Mouse (Mus musculus) forebrain, embryonic 11.5 days (tissue): ENCODE measurements around the gene Lep. TPM values are rescaled to one million over a fixed set of nuclear protein-coding genes. Genes with fewer than 3 reads are reported as not detected.

ENCODE experiments used
- ATAC-seq: fragments of 200-750 bp; cut with Nextera tagmentation; replicated peaks from 2 replicates; pipeline ENCODE4 v1.8.0; 2017; ENCODE audit warnings: moderate TSS enrichment; ENCODE audit not compliant: low FRiP score
- DNase-seq: peaks from one replicate; pipeline ENCODE4 v3.0.0-alpha.2; 2017; ENCODE audit warnings: low spot score
- H3K27ac ChIP-seq: fragments of 300-500 bp; sonication (generic); 2 replicates; pipeline ENCODE4 v1.5.1; 2014; ENCODE audit warnings: low read depth, low read length
- H3K27me3 ChIP-seq: fragments of 300-500 bp; sonication (generic); 2 replicates; pipeline ENCODE4 v1.6.1; 2014; ENCODE audit warnings: mild to moderate bottlenecking, low read length, mixed read lengths; ENCODE audit not compliant: control insufficient read depth, insufficient read depth
- H3K36me3 ChIP-seq: fragments of 300-500 bp; sonication (generic); 2 replicates; pipeline ENCODE4 v1.6.1; 2014; ENCODE audit warnings: mild to moderate bottlenecking, low read length, moderate library complexity, mixed read lengths; ENCODE audit not compliant: control insufficient read depth, insufficient read depth
- H3K4me1 ChIP-seq: fragments of 300-500 bp; sonication (generic); replicated peaks from 2 replicates; pipeline ENCODE4 v1.6.1; 2014; ENCODE audit warnings: low read length, mixed read lengths; ENCODE audit not compliant: control insufficient read depth, insufficient read depth
- H3K4me2 ChIP-seq: fragments of 300-500 bp; sonication (generic); 2 replicates; pipeline ENCODE4 v1.6.1; 2014; ENCODE audit warnings: low read depth, mild to moderate bottlenecking, low read length, moderate library complexity, mixed read lengths; ENCODE audit not compliant: severe bottlenecking
- H3K4me3 ChIP-seq: fragments of 300-500 bp; sonication (generic); 2 replicates; pipeline ENCODE4 v1.5.1; 2014; ENCODE audit warnings: low read depth, low read length
- H3K9ac ChIP-seq: fragments of 300-500 bp; sonication (generic); 2 replicates; pipeline ENCODE4 v1.6.1; 2014; ENCODE audit warnings: low read length
- H3K9me3 ChIP-seq: fragments of 300-500 bp; sonication (generic); 2 replicates; pipeline ENCODE4 v1.6.1; 2016; ENCODE audit warnings: low read length, mixed read lengths; ENCODE audit not compliant: control insufficient read depth
- WGBS: fragments of 180-500 bp; shearing (Covaris S2); extraction: QIAGEN DNeasy Blood & Tissue Kit; methylation state at CpG from one replicate; pipeline ENCODE4 v1.1.7; 2014; 5-methylcytosine and 5-hydroxymethylcytosine counted together
- polyA plus RNA-seq: library from polyadenylated mRNA; unstranded; fragments of >200 nt; fragmentation: Nextera tagmentation; extraction: Ambion mirVana; gene quantifications from 2 replicates; pipeline ENCODE4 v1.2.1, GENCODE M21; 2014

Lep gene
- polyA plus RNA-seq, 1 experiment from 2014 or later = not detected

GRCm38 (mm10) chr6:29087921-29088709 lies 28.1 kb downstream of the Lep start:
- H3K36me3 ChIP-seq = no peaks in the 10 kb centered on the region
- ATAC-seq = no peak
- DNase-seq = no peak
- 69% methylated on average over 7 of the region's 7 CpGs for WGBS
- no peak overlapping the region for H3K9ac ChIP-seq
- H3K4me3 ChIP-seq = no peak overlapping the region
- H3K9me3 ChIP-seq = peaks cover 4% of the 10 kb centered on the region; the same call in 1 of the 2 replicates
- H3K27ac ChIP-seq = no peak overlapping the region
- no peaks in the 10 kb centered on the region for H3K4me1 ChIP-seq
- H3K27me3 ChIP-seq = no peaks in the 10 kb centered on the region
- no peak overlapping the region for H3K4me2 ChIP-seq

- 83% methylated on average over 7 of the region's 7 CpGs for WGBS
- peaks cover 4% of the 10 kb centered on the region; the same call in 1 of the 2 replicates for H3K9me3 ChIP-seq
- no peaks in the 10 kb centered on the region for H3K27me3 ChIP-seq
- no peak for ATAC-seq
- no peaks in the 10 kb centered on the region for H3K4me1 ChIP-seq
- no peaks in the 10 kb centered on the region for H3K36me3 ChIP-seq
- H3K9ac ChIP-seq = no peak overlapping the region
- no peak for DNase-seq
- no peak overlapping the region for H3K4me3 ChIP-seq
- no peak overlapping the region for H3K4me2 ChIP-seq
- no peak overlapping the region for H3K27ac ChIP-seq
These were observed 32.2 kb downstream of the Lep start for GRCm38 (mm10) chr6:29092234-29092633.

GRCm38 (mm10) chr6:29092904-29093303 lies 32.9 kb downstream of the Lep start:
- Histone ChIP-seq H3K9ac (no peak overlapping the region), H3K27me3 (no peaks in the 10 kb centered on the region), H3K4me1 (no peaks in the 10 kb centered on the region), H3K4me3 (no peak overlapping the region), H3K27ac (no peak overlapping the region), H3K4me2 (no peak overlapping the region), H3K36me3 (no peaks in the 10 kb centered on the region), H3K9me3 (peaks cover 4% of the 10 kb centered on the region; the same call in 1 of the 2 replicates)
- DNase-seq (no peak), ATAC-seq (no peak)
- WGBS = 58% methylated on average over 11 of the region's 11 CpGs

GRCm38 (mm10) chr6:29099536-29100170 lies 39.6 kb downstream of the Lep start:
- Histone ChIP-seq H3K36me3 (no peaks in the 10 kb centered on the region), H3K9me3 (no peaks in the 10 kb centered on the region), H3K27ac (no peak overlapping the region), H3K27me3 (no peaks in the 10 kb centered on the region), H3K4me3 (no peak overlapping the region), H3K4me1 (no peaks in the 10 kb centered on the region), H3K9ac (no peak overlapping the region), H3K4me2 (no peak overlapping the region)
- ATAC-seq (no peak), DNase-seq (no peak)
- 74% methylated on average over 14 of the region's 14 CpGs for WGBS

- Histone ChIP-seq H3K4me3 (no peak overlapping the region), H3K9ac (no peak overlapping the region), H3K27ac (no peak overlapping the region), H3K27me3 (no peaks in the 10 kb centered on the region), H3K4me2 (no peak overlapping the region), H3K9me3 (no peaks in the 10 kb centered on the region), H3K36me3 (no peaks in the 10 kb centered on the region), H3K4me1 (no peaks in the 10 kb centered on the region)
- ATAC-seq = no peak
- WGBS = 49% methylated on average over 3 of the region's 3 CpGs
- DNase-seq = no peak
These were observed 40.4 kb downstream of the Lep start for GRCm38 (mm10) chr6:29100423-29100822.

- WGBS = 89% methylated on average over 9 of the region's 9 CpGs
- Histone ChIP-seq H3K4me3 (no peak overlapping the region), H3K27me3 (no peaks in the 10 kb centered on the region), H3K9ac (no peak overlapping the region), H3K27ac (no peak overlapping the region), H3K36me3 (no peaks in the 10 kb centered on the region), H3K4me1 (no peaks in the 10 kb centered on the region), H3K9me3 (no peaks in the 10 kb centered on the region), H3K4me2 (no peak overlapping the region)
- ATAC-seq (no peak), DNase-seq (no peak)
These were observed 41.3 kb downstream of the Lep start for GRCm38 (mm10) chr6:29101248-29101864.

GRCm38 (mm10) chr6:29108376-29108775 lies 48.4 kb downstream of the Lep start:
- WGBS = 75% methylated on average over 1 of the region's 1 CpGs
- H3K4me3 ChIP-seq = no peak overlapping the region
- no peak overlapping the region for H3K9ac ChIP-seq
- no peaks in the 10 kb centered on the region for H3K27me3 ChIP-seq
- DNase-seq (no peak), ATAC-seq (no peak)
- H3K36me3 ChIP-seq = no peaks in the 10 kb centered on the region
- H3K4me1 ChIP-seq = no peaks in the 10 kb centered on the region
- no peaks in the 10 kb centered on the region; the same call in 1 of the 2 replicates for H3K9me3 ChIP-seq
- H3K27ac ChIP-seq = no peak overlapping the region
- H3K4me2 ChIP-seq = no peak overlapping the region

GRCm38 (mm10) chr6:29111501-29111900 lies 51.5 kb downstream of the Lep start:
- Histone ChIP-seq H3K4me3 (no peak overlapping the region), H3K4me2 (no peak overlapping the region), H3K27me3 (no peaks in the 10 kb centered on the region), H3K9me3 (no peaks in the 10 kb centered on the region; the same call in 1 of the 2 replicates), H3K36me3 (no peaks in the 10 kb centered on the region), H3K9ac (no peak overlapping the region), H3K4me1 (no peaks in the 10 kb centered on the region), H3K27ac (no peak overlapping the region)
- ATAC-seq (no peak), DNase-seq (no peak)
- 91% methylated on average over 4 of the region's 4 CpGs for WGBS
